Mouse (Mus musculus) brain, embryonic 14.5 days (tissue): ENCODE results near the gene Adamts14.

Source experiments
- CTCF ChIP-seq: fragments of 200-500 bp; IDR thresholded peaks from 2 replicates; pipeline ENCODE4 v1.5.1; 2012; ENCODE audit warnings: inconsistent platforms, mild to moderate bottlenecking, moderate library complexity, borderline replicate concordance; ENCODE audit not compliant: insufficient read depth, insufficient read length; ENCODE audit errors: extremely low read depth
- POLR2A ChIP-seq: fragments of 200-500 bp; IDR thresholded peaks from 2 replicates; pipeline ENCODE4 v1.6.1; 2012; ENCODE audit warnings: mild to moderate bottlenecking, inconsistent platforms, borderline replicate concordance; ENCODE audit not compliant: poor library complexity, insufficient read depth, insufficient read length, severe bottlenecking; ENCODE audit errors: extremely low read depth

DNA sequence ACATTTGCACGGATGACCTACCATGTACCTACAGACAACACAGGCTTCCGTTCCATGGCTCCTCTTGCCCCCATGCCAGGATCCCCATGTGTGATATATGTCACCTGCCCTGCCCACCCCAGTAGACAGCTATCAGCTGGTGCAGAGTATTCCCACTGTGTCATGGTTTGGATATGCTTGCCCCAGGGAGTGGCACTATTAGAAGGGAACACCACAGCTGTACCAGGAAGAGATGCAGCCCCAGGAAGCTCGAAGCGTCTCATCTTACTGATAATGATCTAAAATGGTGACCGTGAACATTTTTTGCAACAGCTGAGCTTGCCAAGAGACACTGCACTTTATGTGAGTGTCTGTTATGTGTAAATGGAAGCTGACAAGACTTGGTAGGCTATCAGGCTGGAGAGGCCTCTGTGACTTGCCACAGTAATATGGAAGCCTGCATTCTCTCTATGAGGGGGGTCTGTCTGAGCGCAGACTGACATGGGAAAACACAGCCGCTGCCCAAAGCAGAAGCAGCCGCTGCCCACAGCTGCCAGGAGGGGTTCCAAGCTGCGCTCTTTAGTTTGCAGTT lies 65.0 kb downstream of the Adamts14 start:
- TF ChIP-seq CTCF (no peak), POLR2A (no peak)
